Mouse (Mus musculus) heart, postnatal 0 days (tissue): ENCODE results near the gene Tnip2.

Experiments used
- CTCF ChIP-seq: IDR thresholded peaks from 2 replicates; pipeline ENCODE4 v1.5.1; 2016; ENCODE audit warnings: antibody characterized with exemption, control low read depth, low read depth
- EP300 ChIP-seq: IDR thresholded peaks from 2 replicates; pipeline ENCODE4 v1.6.1; 2016; ENCODE audit warnings: antibody characterized with exemption, low read depth

DNA sequence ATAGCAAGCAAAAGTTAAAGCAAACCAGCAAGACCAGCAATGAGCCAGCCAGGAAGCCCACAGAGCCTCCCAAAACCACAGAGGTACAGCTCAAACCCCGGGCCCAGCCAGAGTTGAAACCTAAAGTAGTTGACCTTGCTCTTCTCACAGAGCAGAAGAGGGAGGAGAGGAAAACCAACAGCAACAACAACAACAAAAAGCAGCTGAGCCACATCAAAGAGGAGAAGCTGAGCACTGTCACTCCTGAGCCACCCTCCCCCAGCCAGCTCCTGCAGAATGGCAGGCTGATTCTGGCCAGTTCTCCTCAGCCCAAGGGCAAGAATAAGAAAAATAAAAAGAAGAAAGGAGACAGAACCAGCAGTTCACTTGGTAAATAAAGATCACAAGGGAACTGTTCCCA is 47.7 kb downstream of the Tnip2 start:
- TF ChIP-seq EP300 = no peak
- no peak for TF ChIP-seq CTCF
